8 mouse cellular contexts compared by ENCODE assay signal in genomic region chr9:31913739-31914591, GRCm38 (mm10). TPM values are rescaled to one million over a fixed set of nuclear protein-coding genes. Genes with fewer than 3 reads are reported as not detected.
DNase-seq lines count a peak whose midpoint lies in the region; ATAC-seq and TF ChIP-seq lines count a peak whose summit lies in the region.

No protein-coding gene starts in this region.

- WGBS in heart, embryonic 10.5 days, result under 1% methylated on average over 54 of the region's 54 CpGs
- under 1% methylated on average over 54 of the region's 54 CpGs for WGBS in heart, embryonic 15.5 days
- 1% methylated on average over 54 of the region's 54 CpGs for WGBS in liver, embryonic 15.5 days (ENCODE audit: insufficient replicate concordance)
- WGBS in lung, adult 2 months, result 2% methylated on average over 54 of the region's 54 CpGs

- peaks cover 94% of the 10 kb centered on the region for H3K27me3 ChIP-seq in heart, embryonic 10.5 days (ENCODE audit: insufficient read depth, poor library complexity, severe bottlenecking)
- peaks cover 87% of the 10 kb centered on the region for H3K27me3 ChIP-seq in heart, embryonic 15.5 days
- peaks cover 88% of the 10 kb centered on the region for H3K27me3 ChIP-seq in liver, embryonic 15.5 days

- no peaks in the 10 kb centered on the region for H3K36me3 ChIP-seq in heart, embryonic 10.5 days
- no peaks in the 10 kb centered on the region for H3K36me3 ChIP-seq in heart, embryonic 15.5 days
- H3K36me3 ChIP-seq in liver, embryonic 15.5 days (replicated peaks), result no peaks in the 10 kb centered on the region

- no peak for TF ChIP-seq POLR2A in lung, adult 2 months (IDR thresholded peaks at IDR 0.05; ENCODE audit: borderline replicate concordance, extremely low read depth, low read depth, low read length)

- peaks cover 28% of the 10 kb centered on the region for H3K4me1 ChIP-seq in heart, embryonic 10.5 days
- peaks cover 27% of the 10 kb centered on the region for H3K4me1 ChIP-seq in heart, embryonic 15.5 days (replicated peaks)
- H3K4me1 ChIP-seq in liver, embryonic 15.5 days (replicated peaks), result peaks cover 7% of the 10 kb centered on the region; the same call in 1 of the 2 replicates
- no peaks in the 10 kb centered on the region; the same call in 1 of the 2 replicates for H3K4me1 ChIP-seq in lung, adult 2 months (ENCODE audit: control insufficient read depth, insufficient read depth, low read length)

- H3K4me2 ChIP-seq in heart, embryonic 15.5 days, result peak overlapping the region; percentile 98
- peak overlapping the region; percentile 52 for H3K4me2 ChIP-seq in liver, embryonic 15.5 days

- no peaks in the 10 kb centered on the region for H3K9me3 ChIP-seq in heart, embryonic 10.5 days
- H3K9me3 ChIP-seq in heart, embryonic 15.5 days (replicated peaks), result no peaks in the 10 kb centered on the region
- H3K9me3 ChIP-seq in liver, embryonic 15.5 days (replicated peaks), result no peaks in the 10 kb centered on the region

- no peak for ATAC-seq in heart, embryonic 15.5 days (replicated peaks; ENCODE audit: insufficient number of reproducible peaks, insufficient read depth, low FRiP score, low read depth)
- no peak for ATAC-seq in liver, embryonic 15.5 days (ENCODE audit: insufficient read depth)
- ATAC-seq in megakaryocyte, adult 5-6 weeks (ENCODE audit: poor library complexity, severe bottlenecking), result no peak

- H3K9ac ChIP-seq in heart, embryonic 15.5 days, result no peak overlapping the region
- H3K9ac ChIP-seq in liver, embryonic 15.5 days, result no peak overlapping the region

- no peak for TF ChIP-seq CTCF in lung, adult 2 months (IDR thresholded peaks at IDR 0.05; ENCODE audit: insufficient read depth, low read length)

- H3K4me3 ChIP-seq in heart, embryonic 10.5 days, result peak overlapping the region; percentile 68
- H3K4me3 ChIP-seq in heart, embryonic 15.5 days, result peak overlapping the region; percentile 57
- peak overlapping the region; percentile 31 for H3K4me3 ChIP-seq in liver, embryonic 15.5 days (replicated peaks)
- no peak overlapping the region for H3K4me3 ChIP-seq in lung, adult 2 months (replicated peaks; ENCODE audit: extremely low read depth, low read depth, low read length)

- H3K27ac ChIP-seq in heart, embryonic 10.5 days, result no peak overlapping the region
- H3K27ac ChIP-seq in heart, embryonic 15.5 days, result no peak overlapping the region
- no peak overlapping the region for H3K27ac ChIP-seq in liver, embryonic 15.5 days (replicated peaks)

- DNase-seq in heart, embryonic 10.5 days (ENCODE audit: low spot score), result no peak
- DNase-seq in heart, adult 8-10 months (ENCODE audit: low spot score), result no peak
- DNase-seq in R1 (ENCODE audit: low read depth, low spot score), result peak; percentile 57
- no peak for DNase-seq in lung, adult 2 months
- no peak for DNase-seq in cerebellum, adult 8-10 months

RNA-seq across cellular contexts. Expression of gene Barx2, which starts 0.7 kb away (rescaled TPM):
- polyA plus RNA-seq in heart, embryonic 10.5 days (2016; fragmentation: Nextera tagmentation; extraction: Ambion mirVana), result 0.21 and 0.26 TPM in 2 replicates
- under 1 TPM in 3 of 4 experiments, not detected in 1; 0.16 to 0.35 (median 0.17) TPM for total RNA-seq in heart, adult 8-10 months (2022)
- polyA plus RNA-seq in heart, embryonic 15.5 days (2015; fragmentation: Nextera tagmentation; extraction: Ambion mirVana), result not detected in 2 replicates
- not detected in 2 replicates for polyA plus RNA-seq in liver, embryonic 15.5 days (2015; fragmentation: Nextera tagmentation; extraction: Ambion mirVana)
- total RNA-seq in megakaryocyte, adult 5-6 weeks (2015), result not detected in 2 replicates
- total RNA-seq in megakaryocyte, adult 5-6 weeks (2017), result not detected in 2 replicates
- 3.0 and 15.1 TPM in 2 replicates for polyA plus RNA-seq in lung, adult 2 months (2012; rRNA removed)
